Mouse (Mus musculus) spleen, adult 2 months (tissue): Measurements from ENCODE around the gene Igfbp5. TPM values are rescaled to one million over a fixed set of nuclear protein-coding genes. Genes with fewer than 3 reads are reported as not detected.

ENCODE experiments used
- DNase-seq, 2 experiments: peaks; one replicate each; pipeline versions ENCODE4 v3.0.0 to v3.0.0-alpha.2; 2012 to 2021; ENCODE audit warnings: low spot score in 2 of 2, low read depth in 1 of 2
- H3K27ac ChIP-seq: fragments of 200-500 bp; 2 replicates; pipeline ENCODE4 v1.5.1; 2012; ENCODE audit warnings: low read length, inconsistent platforms; ENCODE audit not compliant: insufficient read depth
- H3K27me3 ChIP-seq: fragments of 200-500 bp; 2 replicates; pipeline ENCODE4 v1.6.1; 2012; ENCODE audit warnings: mild to moderate bottlenecking, moderate library complexity, low read length, inconsistent platforms; ENCODE audit not compliant: control insufficient read depth, insufficient read depth
- H3K36me3 ChIP-seq: fragments of 200-500 bp; 2 replicates; pipeline ENCODE4 v1.6.1; 2012; ENCODE audit warnings: mild to moderate bottlenecking, low read length, inconsistent platforms; ENCODE audit not compliant: control insufficient read depth, insufficient read depth
- H3K4me1 ChIP-seq: fragments of 200-500 bp; 2 replicates; pipeline ENCODE4 v1.6.1; 2011; ENCODE audit warnings: inconsistent platforms; ENCODE audit not compliant: control insufficient read depth, insufficient read depth, insufficient read length
- H3K4me3 ChIP-seq: fragments of 200-500 bp; 2 replicates; pipeline ENCODE4 v1.5.1; 2011; ENCODE audit warnings: mild to moderate bottlenecking, inconsistent platforms; ENCODE audit not compliant: insufficient read depth, insufficient read length; ENCODE audit errors: extremely low read depth
- CTCF ChIP-seq: fragments of 200-500 bp; IDR thresholded peaks from 2 replicates; pipeline ENCODE4 v1.5.1; 2011; ENCODE audit warnings: mild to moderate bottlenecking, inconsistent platforms; ENCODE audit not compliant: insufficient read depth, insufficient read length, insufficient replicate concordance; ENCODE audit errors: extremely low read depth
- POLR2A ChIP-seq: fragments of 200-500 bp; IDR thresholded peaks from 2 replicates; pipeline ENCODE4 v1.6.1; 2011; ENCODE audit warnings: low read depth, low read length, inconsistent platforms
- WGBS: fragments of 180-500 bp; shearing (Covaris S2); methylation state at CpG from one replicate; pipeline ENCODE4 v1.1.7; 2018; 5-methylcytosine and 5-hydroxymethylcytosine counted together
- polyA plus RNA-seq: library from polyadenylated mRNA; depleted of rRNA; stranded (reverse); fragments of >200 nt; gene quantifications from 2 replicates; pipeline ENCODE4 v1.2.3, GENCODE M21; 2012; rRNA removed

Igfbp5 gene
- polyA plus RNA-seq, 1 experiment: 8.8 TPM

- DNase-seq: no peak
- Histone ChIP-seq H3K27me3 (no peaks in the 10 kb centered on the region), H3K4me1 (no peaks in the 10 kb centered on the region), H3K36me3 (no peaks in the 10 kb centered on the region), H3K4me3 (no peak overlapping the region), H3K27ac (no peak overlapping the region)
- WGBS: 81% methylated on average over 5 of the region's 5 CpGs
- no peak for TF ChIP-seq CTCF
These were observed 61.5 kb downstream of the Igfbp5 start for GRCm38 (mm10) chr1:72813089-72813638.

GRCm38 (mm10) chr1:72811061-72811460 is 63.6 kb downstream of the Igfbp5 start:
- no peaks in the 10 kb centered on the region for H3K36me3 ChIP-seq
- 91% methylated on average over 3 of the region's 3 CpGs for WGBS
- no peak for DNase-seq

GRCm38 (mm10) chr1:72809951-72810675 is 64.6 kb downstream of the Igfbp5 start:
- no peaks in the 10 kb centered on the region for H3K4me1 ChIP-seq
- no peaks in the 10 kb centered on the region for H3K36me3 ChIP-seq
- TF ChIP-seq CTCF (no peak), POLR2A (no peak)
- 94% methylated on average over 7 of the region's 7 CpGs for WGBS
- no peak for DNase-seq
- H3K4me3 ChIP-seq: no peak overlapping the region
- H3K27me3 ChIP-seq: no peaks in the 10 kb centered on the region
- no peak overlapping the region for H3K27ac ChIP-seq

More at GRCm38 (mm10) chr1:72811061-72811460, 63.6 kb downstream of the Igfbp5 start:
- Histone ChIP-seq H3K27ac (no peak overlapping the region), H3K4me3 (no peak overlapping the region), H3K4me1 (no peaks in the 10 kb centered on the region), H3K27me3 (no peaks in the 10 kb centered on the region)
- TF ChIP-seq POLR2A (no peak), CTCF (no peak)

- DNase-seq: no peak
- no peaks in the 10 kb centered on the region for H3K4me1 ChIP-seq
- TF ChIP-seq POLR2A (no peak), CTCF (no peak)
- no peak overlapping the region for H3K4me3 ChIP-seq
- no peaks in the 10 kb centered on the region for H3K27me3 ChIP-seq
- no peaks in the 10 kb centered on the region for H3K36me3 ChIP-seq
- WGBS: 91% methylated on average over 7 of the region's 7 CpGs
- H3K27ac ChIP-seq: no peak overlapping the region
These were observed 65.4 kb downstream of the Igfbp5 start for GRCm38 (mm10) chr1:72809304-72809703.

Other genes starting within 250 kb of the Igfbp5 start
- not detected in 2 replicates for gene Ankar, start 174.3 kb downstream of the Igfbp5 start, polyA plus RNA-seq
- gene Rpl37a, start 163.6 kb downstream of the Igfbp5 start, polyA plus RNA-seq: 577 and 700 TPM in 2 replicates
- 7.5 and 22.8 TPM in 2 replicates for gene Igfbp2, start 50.4 kb downstream of the Igfbp5 start, polyA plus RNA-seq
- gene Tnp1, start 141.0 kb upstream of the Igfbp5 start, polyA plus RNA-seq: not detected in 2 replicates